Mouse (Mus musculus) fat pad, adult 2 months (tissue): Measurements from ENCODE around the gene Mia2.
"Not testable (repeated sequence)": the region's sequence is repeated elsewhere in the genome, so short reads cannot be mapped to it uniquely, and the experiment has no call there.

Experiments used
- DNase-seq: peaks from one replicate; pipeline ENCODE4 v3.0.0-alpha.2; 2011; ENCODE audit warnings: low read depth, low spot score; ENCODE audit errors: extremely low read depth

The Mia2 gene

DNA sequence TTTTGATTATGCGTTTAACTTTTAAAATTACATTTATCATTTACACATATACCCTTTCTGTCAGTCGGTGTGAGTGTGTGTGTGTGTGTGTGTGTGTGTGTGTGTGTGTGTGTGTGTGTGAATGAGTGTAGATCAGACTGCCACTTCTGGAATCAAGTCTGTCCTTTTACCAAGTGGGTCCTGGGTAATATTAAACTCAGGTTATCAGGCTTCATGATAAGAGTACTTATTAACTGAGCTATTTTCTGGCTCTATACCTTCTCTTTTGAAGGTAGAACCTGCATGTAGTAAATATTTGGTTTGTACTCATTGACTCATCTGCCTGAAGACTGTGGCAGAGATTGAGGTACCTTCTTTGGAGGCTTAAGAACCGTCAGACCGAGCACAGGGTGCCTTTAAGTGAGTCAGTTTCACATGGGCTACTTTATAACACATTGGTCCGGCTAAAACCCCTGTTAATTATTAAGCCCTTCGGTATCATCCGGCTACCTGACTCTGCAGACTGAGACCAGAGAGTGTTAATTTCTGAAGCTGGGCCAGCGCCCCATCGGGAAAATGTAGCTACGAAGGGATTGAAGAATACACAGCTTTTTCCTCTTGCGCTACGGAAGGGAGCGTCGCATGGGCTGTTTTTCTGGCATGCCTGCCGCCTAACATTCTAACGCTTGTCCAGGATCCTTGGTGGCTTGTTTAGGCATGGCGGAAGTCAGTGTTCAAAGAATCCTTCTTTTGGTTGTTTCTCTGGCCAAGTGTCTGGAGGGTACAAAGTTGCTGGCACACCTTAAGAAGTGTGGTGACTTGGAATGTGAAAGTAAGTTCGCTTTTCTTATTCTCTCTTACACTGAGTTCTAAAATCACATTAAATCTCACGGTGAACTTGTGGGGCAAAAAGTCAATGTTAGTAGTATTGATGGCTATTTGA, at the start of gene Mia2:
Mia2 (plus strand) TSS at position 696 of the 922 bp plus-strand sequence.
- no peak for DNase-seq

DNA sequence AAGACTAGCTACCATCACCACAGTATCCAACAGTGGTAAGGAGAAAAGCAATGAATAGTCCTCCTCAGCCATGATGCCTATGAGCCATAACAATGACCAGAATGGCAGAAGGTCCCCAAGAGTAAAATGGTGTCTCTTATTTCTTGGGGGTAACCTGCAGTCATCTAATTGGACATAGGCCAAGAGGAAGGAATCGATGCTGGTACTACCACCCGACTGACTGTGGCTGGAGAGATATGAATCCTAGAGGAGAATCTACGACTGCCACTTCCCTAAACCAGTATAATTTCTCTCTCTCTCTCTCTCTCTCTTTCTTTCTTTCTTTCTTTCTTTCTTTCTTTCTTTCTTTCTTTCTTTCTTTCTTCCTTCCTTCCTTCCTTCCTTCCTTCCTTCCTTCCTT, 43.1 kb upstream of the Mia2 start:
- DNase-seq: no peak

DNA sequence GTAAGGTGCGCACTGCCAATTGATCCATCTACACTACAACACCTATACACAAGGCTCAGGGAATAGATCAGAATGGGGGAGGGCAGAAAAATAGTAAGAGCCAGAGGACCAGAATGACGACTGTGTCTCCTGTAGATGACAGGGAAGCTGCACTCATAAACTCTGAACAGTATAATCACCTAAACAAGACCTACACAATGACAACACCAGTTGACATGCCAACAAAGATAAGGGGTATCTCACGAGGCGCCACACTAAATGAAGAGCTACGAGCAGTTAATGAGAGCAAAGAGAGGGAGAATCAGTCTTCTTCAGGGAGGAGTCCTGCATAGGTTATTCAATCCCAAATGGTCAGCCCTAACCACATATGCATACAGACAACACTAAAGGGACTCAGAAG, 42.4 kb upstream of the Mia2 start:
- no peak for DNase-seq

DNA sequence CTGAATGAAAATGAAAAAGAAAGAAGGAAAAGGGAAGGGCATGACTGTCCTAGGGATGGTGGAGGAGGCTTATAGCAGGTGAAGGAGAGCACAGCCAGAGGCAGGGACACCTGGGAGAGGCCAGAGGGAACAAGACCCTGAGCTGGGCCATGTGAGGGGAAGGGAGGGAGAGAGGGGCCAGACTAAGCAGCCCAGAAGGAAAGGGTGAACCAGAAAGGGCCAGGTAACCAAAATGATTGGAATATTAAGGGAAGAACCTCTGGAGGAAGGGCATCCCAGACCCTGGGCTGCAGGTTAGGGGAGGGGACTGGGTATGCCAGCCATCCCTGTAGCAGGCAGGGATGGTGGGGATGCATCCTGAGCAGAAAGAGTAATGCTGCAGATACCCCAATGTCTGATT, 41.6 kb upstream of the Mia2 start:
- no peak for DNase-seq

GRCm38 (mm10) chr12:59055196-59055850, 40.3 kb upstream of the Mia2 start:
- DNase-seq: no peak

GRCm38 (mm10) chr12:59056222-59056621, 39.4 kb upstream of the Mia2 start:
- DNase-seq: no peak

GRCm38 (mm10) chr12:59058242-59058641, 37.4 kb upstream of the Mia2 start:
- not testable (repeated sequence) for DNase-seq

DNA sequence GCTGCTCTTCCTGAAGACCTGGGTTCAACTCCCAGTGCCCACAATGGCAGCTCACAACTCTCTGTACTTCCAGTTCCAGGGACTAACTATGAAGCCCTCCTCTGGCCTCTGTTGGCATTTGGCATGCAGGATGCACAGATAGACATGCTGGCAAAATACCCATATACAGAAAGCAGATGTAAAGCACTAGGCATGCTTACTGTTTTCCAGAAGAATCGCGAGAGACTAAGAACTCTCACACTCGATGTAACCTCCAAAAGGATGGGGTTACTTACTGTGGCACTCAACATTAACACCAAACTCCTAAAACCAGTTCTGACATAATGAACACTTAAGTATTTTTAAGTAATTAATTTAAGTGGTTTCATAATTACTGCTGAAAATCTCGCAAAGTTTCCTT, 35.3 kb upstream of the Mia2 start:
- no peak for DNase-seq

DNA sequence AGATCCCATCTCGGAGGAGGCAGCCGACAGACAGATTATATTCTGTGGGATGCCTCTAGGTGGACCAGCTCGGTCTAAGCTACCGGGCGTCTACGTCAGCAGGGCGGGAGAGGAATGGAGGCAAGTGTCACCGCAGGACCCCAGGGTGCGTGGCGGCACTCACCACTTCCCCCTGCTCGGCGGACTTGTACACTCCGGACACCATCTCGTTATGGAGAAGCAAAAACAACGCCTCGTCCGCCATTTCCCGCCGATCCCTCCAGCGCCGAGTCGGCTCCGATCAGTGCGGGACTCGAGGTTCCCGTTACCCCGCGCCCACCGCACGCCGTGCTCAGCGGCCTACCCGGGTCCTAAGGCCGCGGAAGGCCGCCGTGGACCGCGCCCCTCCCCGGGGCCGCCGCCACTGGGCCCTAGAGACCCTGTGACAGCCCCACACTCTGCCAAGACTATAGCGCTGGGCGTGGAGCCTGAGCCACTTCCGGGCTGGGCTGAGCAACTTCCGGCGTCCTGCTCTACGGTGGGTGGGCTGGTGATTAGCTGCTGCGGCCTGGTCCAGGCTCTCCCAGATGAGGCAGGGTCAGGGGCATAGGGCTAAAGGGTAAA, 34.5 kb upstream of the Mia2 start, which contains the start of gene Trappc6b:
Trappc6b (minus strand) TSS at position 480 of the 603 bp plus-strand sequence.
- DNase-seq: no peak

- DNase-seq: no peak
Observed at GRCm38 (mm10) chr12:59064837-59065236, 30.8 kb upstream of the Mia2 start.

GRCm38 (mm10) chr12:59065776-59066175, 29.8 kb upstream of the Mia2 start:
- DNase-seq: no peak

DNA sequence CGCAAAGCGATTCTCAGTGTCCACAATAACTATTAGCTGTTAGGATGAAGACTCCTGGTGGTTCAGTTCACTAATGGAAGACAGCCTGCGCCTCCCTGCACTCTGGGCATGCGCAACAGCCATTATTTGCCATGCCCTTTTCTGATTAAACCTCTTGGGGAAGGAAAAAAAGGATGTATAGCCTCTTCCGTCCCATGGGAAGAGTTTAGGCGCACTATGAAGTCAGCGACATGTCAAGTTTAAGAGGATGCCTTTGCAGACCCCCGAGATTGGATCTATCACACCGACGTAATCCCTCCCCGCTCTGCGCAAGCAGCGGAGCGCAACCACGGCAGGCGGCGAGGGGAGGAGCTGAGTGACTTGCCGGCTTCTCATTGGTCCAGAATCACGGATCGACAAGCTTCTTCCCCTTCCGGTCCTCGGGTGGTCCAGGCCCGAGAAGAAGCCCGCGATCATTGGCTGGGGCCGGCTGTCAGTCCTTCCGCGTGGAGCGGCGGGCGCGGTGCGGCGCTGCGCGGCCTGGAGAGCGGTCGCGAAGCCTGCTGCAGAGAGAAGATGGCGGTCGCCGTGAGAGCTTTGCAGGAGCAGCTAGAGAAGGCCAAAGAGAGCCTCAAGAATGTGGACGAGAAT, 29.0 kb upstream of the Mia2 start, which contains the start of gene Pnn:
Pnn (plus strand) TSS at position 437 of the 630 bp plus-strand sequence.
- DNase-seq: peak; percentile 72

GRCm38 (mm10) chr12:59067095-59067494, 28.5 kb upstream of the Mia2 start:
- no peak for DNase-seq

DNA sequence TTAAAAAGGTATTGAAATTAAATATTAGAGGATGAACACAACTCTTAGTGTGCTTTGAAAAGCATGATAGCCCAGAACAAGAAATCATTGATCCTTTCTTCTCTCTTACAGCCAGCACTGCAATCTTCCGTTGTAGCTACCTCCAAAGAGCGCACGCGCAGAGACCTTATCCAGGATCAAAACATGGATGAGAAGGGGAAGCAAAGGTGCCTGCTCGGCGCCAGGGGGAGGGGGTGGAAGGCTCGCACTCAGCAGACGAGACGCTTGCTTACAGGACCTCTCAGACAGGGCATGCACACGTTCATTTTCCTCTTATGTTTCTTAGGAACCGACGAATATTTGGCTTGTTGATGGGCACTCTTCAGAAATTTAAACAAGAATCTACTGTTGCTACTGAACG, 26.8 kb upstream of the Mia2 start:
- no peak for DNase-seq

DNA sequence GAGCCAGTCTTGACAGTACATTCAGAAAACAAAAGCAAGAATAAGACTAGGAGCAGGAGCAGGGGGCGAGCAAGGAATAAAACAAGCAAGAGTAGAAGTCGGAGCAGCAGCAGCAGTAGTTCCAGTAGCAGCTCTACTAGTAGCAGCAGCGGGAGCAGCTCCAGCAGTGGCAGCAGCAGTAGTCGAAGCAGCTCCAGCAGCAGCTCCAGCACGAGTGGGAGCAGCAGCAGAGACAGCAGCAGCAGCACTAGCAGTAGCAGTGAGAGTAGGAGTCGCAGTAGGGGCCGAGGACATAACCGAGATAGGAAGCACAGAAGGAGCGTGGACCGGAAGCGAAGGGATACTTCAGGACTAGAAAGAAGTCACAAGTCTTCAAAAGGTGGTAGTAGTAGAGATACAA, 23.3 kb upstream of the Mia2 start:
- no peak for DNase-seq

DNA sequence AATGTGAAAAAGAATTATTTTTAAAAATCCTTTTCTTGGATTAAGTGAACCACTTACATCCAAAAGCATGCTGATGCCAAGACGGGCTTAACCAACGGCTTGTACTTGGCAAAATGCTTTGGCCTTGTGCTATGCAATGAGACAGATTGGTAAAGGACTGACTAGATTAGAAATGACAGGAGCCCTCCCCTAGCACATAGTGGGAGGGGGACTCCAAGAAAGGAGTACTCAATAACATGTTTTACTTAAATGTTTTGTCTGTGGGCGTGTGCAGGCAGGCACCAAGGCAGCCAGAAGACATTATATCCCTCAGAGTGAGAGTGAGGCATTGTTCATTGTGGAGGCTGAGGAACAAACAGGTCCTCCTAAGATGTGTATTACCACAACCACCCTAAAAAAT, 21.5 kb upstream of the Mia2 start:
- peak; percentile 52 for DNase-seq

DNA sequence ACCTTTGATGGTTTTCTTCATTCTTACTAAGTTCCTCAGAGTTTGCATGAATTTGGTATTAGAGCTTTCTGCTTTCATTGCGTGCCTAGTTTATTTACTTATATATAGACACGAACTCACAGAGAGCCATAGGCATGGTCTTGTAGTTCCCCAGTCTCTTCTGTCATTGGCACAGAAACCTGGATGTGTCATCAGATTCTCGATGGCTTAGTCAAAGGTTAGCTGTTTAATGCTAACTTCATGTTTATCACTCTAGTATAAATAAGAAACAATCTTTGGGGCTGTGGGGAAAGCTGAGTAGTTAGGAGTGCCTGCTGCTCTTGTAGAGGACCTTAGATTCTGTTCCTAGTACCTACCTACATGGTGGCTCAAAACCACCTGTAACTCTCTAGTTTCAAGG, 18.6 kb upstream of the Mia2 start:
- DNase-seq: no peak

- DNase-seq: no peak
Observed at GRCm38 (mm10) chr12:59077883-59078282, 17.7 kb upstream of the Mia2 start.

GRCm38 (mm10) chr12:59080461-59080860, 15.1 kb upstream of the Mia2 start:
- DNase-seq: no peak

- DNase-seq: no peak
Observed at GRCm38 (mm10) chr12:59084446-59084845, 11.2 kb upstream of the Mia2 start.

- DNase-seq: no peak
Observed at GRCm38 (mm10) chr12:59086171-59086570, 9.4 kb upstream of the Mia2 start.
